In genomic region chr11:85841211-85841681, GRCm38 (mm10) we compare ENCODE assay signal across 9 mouse cellular contexts. TPM values are rescaled to one million over a fixed set of nuclear protein-coding genes. Genes with fewer than 3 reads are reported as not detected.
A peak's percentile ranks its signal among the peaks of the same experiment; 100 is the strongest.
DNase-seq lines count a peak whose midpoint lies in the region; ATAC-seq and TF ChIP-seq lines count a peak whose summit lies in the region.
"Had no signal": no experiment of that assay in that cellular context is flagged by ENCODE, and none has a peak within 500 bp of the region (broad histone marks: within the 10 kb centered on the region; RNA-seq: fewer than 3 reads in every experiment).

No protein-coding gene starts in this region.

- H3K36me3 ChIP-seq in heart, embryonic 12.5 days, result no peaks in the 10 kb centered on the region
- no peaks in the 10 kb centered on the region for H3K36me3 ChIP-seq in hindbrain, embryonic 13.5 days
- no peaks in the 10 kb centered on the region for H3K36me3 ChIP-seq in midbrain, embryonic 12.5 days
- H3K36me3 ChIP-seq: G1E had no signal

- no peak overlapping the region for H3K27ac ChIP-seq in heart, embryonic 12.5 days (ENCODE audit: poor library complexity, severe bottlenecking)
- no peak overlapping the region for H3K27ac ChIP-seq in hindbrain, embryonic 13.5 days
- H3K27ac ChIP-seq in midbrain, embryonic 12.5 days (replicated peaks), result no peak overlapping the region

- intact Hi-C loops in heart, postnatal 25 days (cut with DNase I), result loop anchor here (5.0 to 10.0 kb wide), 3 partner anchors 374 to 514 kb away; partner anchors contain the start of gene Med13
- intact Hi-C loops in left cerebral cortex, postnatal 36 days (cut with DNase I), result loop anchor here (5.0 to 10.0 kb wide), 5 partner anchors 46 to 514 kb away; partner anchors contain the start of genes Med13 and Tbx4

- peak overlapping the region; percentile 93 for H3K4me2 ChIP-seq in heart, embryonic 12.5 days
- H3K4me2 ChIP-seq in hindbrain, embryonic 13.5 days, result peak overlapping the region; percentile 57
- peak overlapping the region; percentile 54 for H3K4me2 ChIP-seq in midbrain, embryonic 12.5 days (replicated peaks)

- ATAC-seq in heart, embryonic 12.5 days (ENCODE audit: insufficient number of reproducible peaks, low FRiP score), result no peak
- ATAC-seq in hindbrain, embryonic 13.5 days (ENCODE audit: low FRiP score), result no peak
- no peak for ATAC-seq in midbrain, embryonic 12.5 days (ENCODE audit: low FRiP score, low read depth)

- peaks cover 72% of the 10 kb centered on the region for H3K27me3 ChIP-seq in heart, embryonic 12.5 days (replicated peaks)
- peaks cover 100% of the 10 kb centered on the region for H3K27me3 ChIP-seq in hindbrain, embryonic 13.5 days
- peaks cover 100% of the 10 kb centered on the region for H3K27me3 ChIP-seq in midbrain, embryonic 12.5 days

- H3K4me1 ChIP-seq in heart, embryonic 12.5 days (replicated peaks), result peaks cover 55% of the 10 kb centered on the region
- peaks cover 54% of the 10 kb centered on the region for H3K4me1 ChIP-seq in hindbrain, embryonic 13.5 days (replicated peaks)
- H3K4me1 ChIP-seq in midbrain, embryonic 12.5 days, result peaks cover 43% of the 10 kb centered on the region

- TF ChIP-seq POLR2A in brain, embryonic 14.5 days (IDR thresholded peaks at IDR 0.05; ENCODE audit: borderline replicate concordance, extremely low read depth, insufficient read depth, insufficient read length, poor library complexity, severe bottlenecking), result no peak

- H3K4me3 ChIP-seq in heart, embryonic 12.5 days, result peak overlapping the region; percentile 38; the same call in 1 of the 2 replicates
- H3K4me3 ChIP-seq in hindbrain, embryonic 13.5 days, result peak overlapping the region; percentile 27; the same call in 1 of the 2 replicates
- peak overlapping the region; percentile 17; the same call in 1 of the 2 replicates for H3K4me3 ChIP-seq in midbrain, embryonic 12.5 days

- TF ChIP-seq CTCF in brain, embryonic 14.5 days (IDR thresholded peaks at IDR 0.05; ENCODE audit: borderline replicate concordance, extremely low read depth, insufficient read depth, insufficient read length), result peak; percentile 6; the same call in 1 of the 2 replicates

- H3K9me3 ChIP-seq in heart, embryonic 12.5 days (replicated peaks), result no peaks in the 10 kb centered on the region
- H3K9me3 ChIP-seq in hindbrain, embryonic 13.5 days, result no peaks in the 10 kb centered on the region
- no peaks in the 10 kb centered on the region for H3K9me3 ChIP-seq in midbrain, embryonic 12.5 days

- DNase-seq in heart, postnatal 25 days (ENCODE audit: low spot score), result no peak
- DNase-seq in brain, embryonic 14.5 days (ENCODE audit: low read depth), result no peak
- DNase-seq in cerebellum, postnatal 36 days, result no peak
- no peak for DNase-seq in thymus, postnatal 0 days (ENCODE audit: low spot score)
- DNase-seq in left cerebral cortex, postnatal 36 days (ENCODE audit: low spot score in 2 of 2), result no peak

- 23% methylated on average over 8 of the region's 8 CpGs for WGBS in heart, embryonic 12.5 days
- 7% methylated on average over 8 of the region's 8 CpGs for WGBS in hindbrain, embryonic 13.5 days
- WGBS in midbrain, embryonic 12.5 days, result 10% methylated on average over 8 of the region's 8 CpGs

- H3K9ac ChIP-seq in heart, embryonic 12.5 days, result no peak overlapping the region
- no peak overlapping the region for H3K9ac ChIP-seq in hindbrain, embryonic 13.5 days
- H3K9ac ChIP-seq in midbrain, embryonic 12.5 days (replicated peaks), result no peak overlapping the region

RNA-seq across cellular contexts. Expression of gene Gm11444, which starts 8.9 kb away (rescaled TPM):
- not detected in 2 replicates for polyA plus RNA-seq in heart, embryonic 12.5 days (2016; fragmentation: Nextera tagmentation; extraction: Ambion mirVana)
- total RNA-seq in heart, postnatal 25 days (2021), result not detected
- not detected in 2 replicates for polyA plus RNA-seq in brain, embryonic 14.5 days (2012; rRNA removed)
- not detected in 2 replicates for polyA plus RNA-seq in hindbrain, embryonic 13.5 days (2015; fragmentation: Nextera tagmentation; extraction: Ambion mirVana)
- not detected in 2 replicates for polyA plus RNA-seq in midbrain, embryonic 12.5 days (2016; fragmentation: Nextera tagmentation; extraction: Ambion mirVana)
- polyA plus RNA-seq in thymus, postnatal 0 days (2015; fragmentation: Nextera tagmentation; extraction: Ambion mirVana), result not detected in 2 replicates
- total RNA-seq in left cerebral cortex, postnatal 36 days (2021), result not detected
- total RNA-seq: G1E had no signal
- polyA plus RNA-seq: G1E had no signal

RNA-seq across cellular contexts. Expression of gene Tbx2, which starts 8.9 kb away (rescaled TPM):
- polyA plus RNA-seq in heart, embryonic 12.5 days (2016; fragmentation: Nextera tagmentation; extraction: Ambion mirVana), result 3.2 TPM in 2 replicates
- total RNA-seq in heart, postnatal 25 days (2021), result 1 to 10 TPM; 6.2 to 7.1 TPM
- 5.9 and 8.9 TPM in 2 replicates for polyA plus RNA-seq in brain, embryonic 14.5 days (2012; rRNA removed)
- polyA plus RNA-seq in hindbrain, embryonic 13.5 days (2015; fragmentation: Nextera tagmentation; extraction: Ambion mirVana), result 1.6 and 1.7 TPM in 2 replicates
- polyA plus RNA-seq in midbrain, embryonic 12.5 days (2016; fragmentation: Nextera tagmentation; extraction: Ambion mirVana), result 0.65 and 0.84 TPM in 2 replicates
- 0.58 and 1.0 TPM in 2 replicates for polyA plus RNA-seq in thymus, postnatal 0 days (2015; fragmentation: Nextera tagmentation; extraction: Ambion mirVana)
- 1 to 10 TPM; 1.9 to 2.2 TPM for total RNA-seq in left cerebral cortex, postnatal 36 days (2021)

RNA-seq across cellular contexts. Expression of gene Tbx4, which starts 45.0 kb away (rescaled TPM):
- polyA plus RNA-seq in heart, embryonic 12.5 days (2016; fragmentation: Nextera tagmentation; extraction: Ambion mirVana), result 0.49 and 0.94 TPM in 2 replicates
- under 1 TPM in 1 of 2 experiments, not detected in 1; 0.08 TPM for total RNA-seq in heart, postnatal 25 days (2021)
- 0.33 and 0.42 TPM in 2 replicates for polyA plus RNA-seq in brain, embryonic 14.5 days (2012; rRNA removed)
- polyA plus RNA-seq in hindbrain, embryonic 13.5 days (2015; fragmentation: Nextera tagmentation; extraction: Ambion mirVana), result 0.34 TPM in 2 replicates
- 0.12 and 0.19 TPM in 2 replicates for polyA plus RNA-seq in midbrain, embryonic 12.5 days (2016; fragmentation: Nextera tagmentation; extraction: Ambion mirVana)
- 0.04 TPM in 1 of 2 replicates, not detected in the other for polyA plus RNA-seq in thymus, postnatal 0 days (2015; fragmentation: Nextera tagmentation; extraction: Ambion mirVana)
- under 1 TPM; 0.17 to 0.25 TPM for total RNA-seq in left cerebral cortex, postnatal 36 days (2021)
- total RNA-seq: G1E had no signal
- polyA plus RNA-seq: G1E had no signal
